Mouse (Mus musculus): Measurements from ENCODE around the gene Adrm1. TPM values are rescaled to one million over a fixed set of nuclear protein-coding genes. Genes with fewer than 3 reads are reported as not detected.

The Adrm1 gene
- polyA plus RNA-seq, 1 experiment from 2014 or later = 148 TPM

GRCm38 (mm10) chr2:180207840-180208239 lies 36.6 kb downstream of the Adrm1 start:
- no peak for DNase-seq (ENCODE audit: low spot score)
- Histone ChIP-seq H3K27me3 (ENCODE audit: control insufficient read depth, insufficient read depth, low read length) (no peaks in the 10 kb centered on the region), H3K4me1 (replicated peaks; ENCODE audit: control insufficient read depth, insufficient read depth, low read length) (peaks cover 18% of the 10 kb centered on the region; the same call in 1 of the 2 replicates), H3K9ac (no peak overlapping the region), H3K36me3 (replicated peaks; ENCODE audit: control insufficient read depth, insufficient read depth) (no peaks in the 10 kb centered on the region), H3K9me3 (ENCODE audit: control insufficient read depth, low read length) (no peaks in the 10 kb centered on the region), H3K4me2 (replicated peaks) (no peak overlapping the region), H3K4me3 (replicated peaks; ENCODE audit: low read length) (no peak overlapping the region), H3K27ac (no peak overlapping the region)
- no peak for ATAC-seq (ENCODE audit: low FRiP score)
- WGBS = 65% methylated on average over 7 of the region's 7 CpGs

GRCm38 (mm10) chr2:180208976-180209375 lies 37.7 kb downstream of the Adrm1 start:
- Histone ChIP-seq H3K9me3 (ENCODE audit: control insufficient read depth, low read length) (no peaks in the 10 kb centered on the region), H3K4me2 (replicated peaks) (no peak overlapping the region), H3K9ac (no peak overlapping the region), H3K27me3 (ENCODE audit: control insufficient read depth, insufficient read depth, low read length) (no peaks in the 10 kb centered on the region), H3K4me3 (replicated peaks; ENCODE audit: low read length) (no peak overlapping the region), H3K27ac (no peak overlapping the region), H3K4me1 (replicated peaks; ENCODE audit: control insufficient read depth, insufficient read depth, low read length) (peaks cover 18% of the 10 kb centered on the region; the same call in 1 of the 2 replicates), H3K36me3 (replicated peaks; ENCODE audit: control insufficient read depth, insufficient read depth) (no peaks in the 10 kb centered on the region)
- no peak for DNase-seq (ENCODE audit: low spot score)
- no peak for ATAC-seq (ENCODE audit: low FRiP score)
- 96% methylated on average over 1 of the region's 1 CpGs for WGBS

- ATAC-seq (ENCODE audit: low FRiP score) (no peak), DNase-seq (ENCODE audit: low spot score) (no peak)
- no peak overlapping the region for H3K4me3 ChIP-seq (replicated peaks; ENCODE audit: low read length)
- no peaks in the 10 kb centered on the region; the same call in 1 of the 2 replicates for H3K4me1 ChIP-seq (replicated peaks; ENCODE audit: control insufficient read depth, insufficient read depth, low read length)
- H3K27ac ChIP-seq = no peak overlapping the region
- 94% methylated on average over 3 of the region's 3 CpGs for WGBS
- no peaks in the 10 kb centered on the region for H3K36me3 ChIP-seq (replicated peaks; ENCODE audit: control insufficient read depth, insufficient read depth)
- no peaks in the 10 kb centered on the region for H3K9me3 ChIP-seq (ENCODE audit: control insufficient read depth, low read length)
- no peak overlapping the region for H3K4me2 ChIP-seq (replicated peaks)
- no peak overlapping the region for H3K9ac ChIP-seq
- H3K27me3 ChIP-seq (ENCODE audit: control insufficient read depth, insufficient read depth, low read length) = no peaks in the 10 kb centered on the region
Observed at GRCm38 (mm10) chr2:180212255-180212654, 41.0 kb downstream of the Adrm1 start.

GRCm38 (mm10) chr2:180214352-180214978 lies 43.2 kb downstream of the Adrm1 start:
- Histone ChIP-seq H3K27ac (no peak overlapping the region), H3K36me3 (replicated peaks; ENCODE audit: control insufficient read depth, insufficient read depth) (no peaks in the 10 kb centered on the region), H3K27me3 (ENCODE audit: control insufficient read depth, insufficient read depth, low read length) (no peaks in the 10 kb centered on the region), H3K9ac (no peak overlapping the region), H3K4me1 (replicated peaks; ENCODE audit: control insufficient read depth, insufficient read depth, low read length) (no peaks in the 10 kb centered on the region; the same call in 1 of the 2 replicates), H3K4me2 (replicated peaks) (no peak overlapping the region), H3K9me3 (ENCODE audit: control insufficient read depth, low read length) (no peaks in the 10 kb centered on the region), H3K4me3 (replicated peaks; ENCODE audit: low read length) (no peak overlapping the region)
- DNase-seq (ENCODE audit: low spot score) (no peak), ATAC-seq (ENCODE audit: low FRiP score) (no peak)
- 83% methylated on average over 4 of the region's 4 CpGs for WGBS

- no peak for DNase-seq (ENCODE audit: low spot score)
- no peak overlapping the region for H3K27ac ChIP-seq
- H3K9ac ChIP-seq = no peak overlapping the region
- no peak for ATAC-seq (ENCODE audit: low FRiP score)
- no peaks in the 10 kb centered on the region for H3K36me3 ChIP-seq (replicated peaks; ENCODE audit: control insufficient read depth, insufficient read depth)
- no peak overlapping the region for H3K4me2 ChIP-seq (replicated peaks)
- H3K4me1 ChIP-seq (replicated peaks; ENCODE audit: control insufficient read depth, insufficient read depth, low read length) = no peaks in the 10 kb centered on the region; the same call in 1 of the 2 replicates
- no peak overlapping the region for H3K4me3 ChIP-seq (replicated peaks; ENCODE audit: low read length)
- WGBS = 74% methylated on average over 8 of the region's 8 CpGs
- H3K27me3 ChIP-seq (ENCODE audit: control insufficient read depth, insufficient read depth, low read length) = no peaks in the 10 kb centered on the region
- no peaks in the 10 kb centered on the region for H3K9me3 ChIP-seq (ENCODE audit: control insufficient read depth, low read length)
Observed at GRCm38 (mm10) chr2:180215011-180215461, 43.8 kb downstream of the Adrm1 start.

GRCm38 (mm10) chr2:180215951-180216350 lies 44.7 kb downstream of the Adrm1 start:
- WGBS = 83% methylated on average over 6 of the region's 6 CpGs
- Histone ChIP-seq H3K4me3 (replicated peaks; ENCODE audit: low read length) (no peak overlapping the region), H3K9me3 (ENCODE audit: control insufficient read depth, low read length) (no peaks in the 10 kb centered on the region), H3K27me3 (ENCODE audit: control insufficient read depth, insufficient read depth, low read length) (no peaks in the 10 kb centered on the region), H3K9ac (no peak overlapping the region), H3K4me1 (replicated peaks; ENCODE audit: control insufficient read depth, insufficient read depth, low read length) (no peaks in the 10 kb centered on the region; the same call in 1 of the 2 replicates), H3K27ac (no peak overlapping the region), H3K4me2 (replicated peaks) (no peak overlapping the region), H3K36me3 (replicated peaks; ENCODE audit: control insufficient read depth, insufficient read depth) (no peaks in the 10 kb centered on the region)
- no peak for DNase-seq (ENCODE audit: low spot score)
- no peak for ATAC-seq (ENCODE audit: low FRiP score)

GRCm38 (mm10) chr2:180216921-180217320 lies 45.6 kb downstream of the Adrm1 start:
- Histone ChIP-seq H3K9ac (no peak overlapping the region), H3K27me3 (ENCODE audit: control insufficient read depth, insufficient read depth, low read length) (no peaks in the 10 kb centered on the region)
- no peak for ATAC-seq (ENCODE audit: low FRiP score)

GRCm38 (mm10) chr2:180217587-180217986 lies 46.3 kb downstream of the Adrm1 start:
- Histone ChIP-seq H3K27ac (no peak overlapping the region), H3K27me3 (ENCODE audit: control insufficient read depth, insufficient read depth, low read length) (no peaks in the 10 kb centered on the region), H3K4me1 (replicated peaks; ENCODE audit: control insufficient read depth, insufficient read depth, low read length) (no peaks in the 10 kb centered on the region; the same call in 1 of the 2 replicates), H3K4me3 (replicated peaks; ENCODE audit: low read length) (no peak overlapping the region), H3K9me3 (ENCODE audit: control insufficient read depth, low read length) (no peaks in the 10 kb centered on the region), H3K36me3 (replicated peaks; ENCODE audit: control insufficient read depth, insufficient read depth) (no peaks in the 10 kb centered on the region), H3K9ac (no peak overlapping the region), H3K4me2 (replicated peaks) (no peak overlapping the region)
- 94% methylated on average over 8 of the region's 8 CpGs for WGBS
- DNase-seq (ENCODE audit: low spot score) (no peak), ATAC-seq (ENCODE audit: low FRiP score) (no peak)

More at GRCm38 (mm10) chr2:180216921-180217320, 45.6 kb downstream of the Adrm1 start:
- Histone ChIP-seq H3K9me3 (ENCODE audit: control insufficient read depth, low read length) (no peaks in the 10 kb centered on the region), H3K4me3 (replicated peaks; ENCODE audit: low read length) (no peak overlapping the region), H3K36me3 (replicated peaks; ENCODE audit: control insufficient read depth, insufficient read depth) (no peaks in the 10 kb centered on the region), H3K27ac (no peak overlapping the region), H3K4me2 (replicated peaks) (no peak overlapping the region), H3K4me1 (replicated peaks; ENCODE audit: control insufficient read depth, insufficient read depth, low read length) (no peaks in the 10 kb centered on the region; the same call in 1 of the 2 replicates)
- 70% methylated on average over 5 of the region's 5 CpGs for WGBS
- DNase-seq (ENCODE audit: low spot score) = no peak

GRCm38 (mm10) chr2:180218241-180218640 lies 47.0 kb downstream of the Adrm1 start:
- Histone ChIP-seq H3K4me2 (replicated peaks) (no peak overlapping the region), H3K27me3 (ENCODE audit: control insufficient read depth, insufficient read depth, low read length) (0 out of 2 replicates have a peak, but pooled peaks cover under 1% of the 10 kb centered on the region), H3K36me3 (replicated peaks; ENCODE audit: control insufficient read depth, insufficient read depth) (no peaks in the 10 kb centered on the region), H3K4me1 (replicated peaks; ENCODE audit: control insufficient read depth, insufficient read depth, low read length) (no peaks in the 10 kb centered on the region; the same call in 1 of the 2 replicates), H3K4me3 (replicated peaks; ENCODE audit: low read length) (no peak overlapping the region), H3K27ac (no peak overlapping the region), H3K9me3 (ENCODE audit: control insufficient read depth, low read length) (no peaks in the 10 kb centered on the region), H3K9ac (no peak overlapping the region)
- ATAC-seq (ENCODE audit: low FRiP score) (no peak), DNase-seq (ENCODE audit: low spot score) (no peak)
- WGBS = 76% methylated on average over 3 of the region's 3 CpGs
